Mouse (Mus musculus) neural tube, embryonic 14.5 days (tissue): ENCODE measurements at regions not wholly inside any gene's neighbourhood (a gene's known extent, or its start where the extent isn't known, plus 50 kb on each side); places are given as distances from the start of the nearest gene placed in this dataset.

Experiments used
- ATAC-seq: fragments of 200-750 bp; cut with Nextera tagmentation; 2 replicates; pipeline ENCODE4 v1.8.0; 2017; ENCODE audit warnings: low read depth, mild to moderate bottlenecking, moderate TSS enrichment, moderate library complexity
- H3K27ac ChIP-seq: fragments of 300-500 bp; sonication (generic); 2 replicates; pipeline ENCODE4 v1.5.1; 2014; ENCODE audit warnings: low read depth, mild to moderate bottlenecking, control low read depth, low read length, moderate library complexity, mixed read lengths
- H3K27me3 ChIP-seq: fragments of 300-500 bp; sonication (generic); 2 replicates; pipeline ENCODE4 v1.6.1; 2014; ENCODE audit warnings: low read length; ENCODE audit not compliant: control insufficient read depth, insufficient read depth
- H3K36me3 ChIP-seq: fragments of 300-500 bp; sonication (generic); 2 replicates; pipeline ENCODE4 v1.6.1; 2014; ENCODE audit warnings: low read length, mixed read lengths; ENCODE audit not compliant: control insufficient read depth, insufficient read depth
- H3K4me1 ChIP-seq: fragments of 300-500 bp; sonication (generic); 2 replicates; pipeline ENCODE4 v1.6.1; 2014; ENCODE audit warnings: low read length; ENCODE audit not compliant: control insufficient read depth, insufficient read depth
- H3K4me2 ChIP-seq: fragments of 300-500 bp; sonication (generic); 2 replicates; pipeline ENCODE4 v1.6.1; 2014; ENCODE audit warnings: mild to moderate bottlenecking, low read depth, low read length, control low read depth
- H3K4me3 ChIP-seq: fragments of 300-500 bp; sonication (generic); 2 replicates; pipeline ENCODE4 v1.5.1; 2014; ENCODE audit warnings: low read depth, low read length, control low read depth, mixed read lengths
- H3K9ac ChIP-seq: fragments of 300-500 bp; sonication (generic); replicated peaks from 2 replicates; pipeline ENCODE4 v1.6.1; 2014; ENCODE audit warnings: low read depth, mild to moderate bottlenecking, control low read depth, low read length, mixed read lengths
- H3K9me3 ChIP-seq: fragments of 300-500 bp; sonication (generic); 2 replicates; pipeline ENCODE4 v1.6.1; 2016; ENCODE audit warnings: low read length; ENCODE audit not compliant: control insufficient read depth
- WGBS: fragments of 180-500 bp; shearing (Covaris S2); extraction: QIAGEN DNeasy Blood & Tissue Kit; methylation state at CpG from one replicate; pipeline ENCODE4 v1.1.7; 2014; 5-methylcytosine and 5-hydroxymethylcytosine counted together

DNA sequence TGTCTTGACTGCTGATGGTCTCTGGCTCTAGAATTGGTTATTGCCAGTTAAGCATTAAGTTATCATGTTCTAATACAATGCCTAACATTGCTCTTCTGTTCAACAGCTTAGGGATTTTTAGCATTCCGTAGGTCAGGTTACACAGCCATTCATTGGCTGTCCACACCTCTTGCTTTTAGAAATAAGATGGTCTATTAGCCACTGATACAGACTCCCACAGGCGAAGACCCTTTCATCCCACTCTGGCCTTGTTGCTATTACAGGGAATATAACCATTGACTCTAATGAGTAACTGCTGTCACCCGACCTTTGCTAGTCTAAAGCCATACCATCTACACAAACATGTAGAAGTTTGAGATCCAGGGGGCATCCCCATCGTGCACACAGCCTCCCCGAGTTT, 191.6 kb downstream of the Papss1 start:
- no peaks in the 10 kb centered on the region for H3K4me1 ChIP-seq
- ATAC-seq = no peak
- no peak overlapping the region for H3K4me3 ChIP-seq
- H3K36me3 ChIP-seq = no peaks in the 10 kb centered on the region
- no peaks in the 10 kb centered on the region for H3K9me3 ChIP-seq
- 74% methylated on average over 5 of the region's 5 CpGs for WGBS
- H3K27me3 ChIP-seq = no peaks in the 10 kb centered on the region
- H3K9ac ChIP-seq = no peak overlapping the region
- no peak overlapping the region for H3K4me2 ChIP-seq
- H3K27ac ChIP-seq = no peak overlapping the region

DNA sequence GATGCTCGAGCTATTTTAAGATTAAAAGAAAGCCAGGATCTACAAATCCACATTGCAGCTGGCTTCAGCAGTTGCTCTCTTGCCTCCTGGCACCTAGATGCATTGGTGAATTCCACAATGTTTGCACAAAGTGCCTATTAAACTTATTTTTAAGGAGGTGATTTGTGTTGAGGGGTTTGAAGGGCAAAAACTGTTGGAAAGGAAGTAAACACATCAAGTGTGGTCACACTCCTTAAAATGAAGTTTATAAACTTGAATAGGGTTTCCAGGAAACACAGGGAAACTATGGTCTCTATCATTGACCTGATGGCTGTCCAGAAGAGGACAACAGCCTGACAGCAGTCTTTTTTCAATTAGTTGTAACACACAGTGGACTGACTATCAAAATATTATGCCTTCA, 205.4 kb downstream of the Papss1 start:
- WGBS = 76% methylated on average over 1 of the region's 1 CpGs
- H3K27me3 ChIP-seq = no peaks in the 10 kb centered on the region
- no peak for ATAC-seq

DNA sequence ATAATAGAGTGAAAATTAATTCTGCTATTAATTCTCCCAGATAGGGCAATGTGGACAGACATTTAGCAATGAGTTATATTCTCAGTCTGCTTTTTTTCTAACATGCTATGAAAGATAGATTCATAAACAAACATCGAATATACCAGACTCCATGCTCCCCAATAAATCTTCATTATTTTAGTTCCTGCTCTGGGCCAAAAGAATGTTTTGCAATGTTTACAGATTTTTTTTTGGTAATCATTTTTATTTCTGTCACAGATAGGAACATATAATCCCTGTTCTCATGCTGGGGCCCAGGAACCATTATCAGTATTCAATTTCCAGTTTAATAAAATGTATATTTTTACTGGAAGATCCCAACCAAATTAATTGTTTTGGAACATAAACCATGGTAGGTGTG, 205.9 kb downstream of the Papss1 start:
- no peak overlapping the region for H3K27ac ChIP-seq
- 88% methylated on average over 1 of the region's 1 CpGs for WGBS

More for the DNA sequence above, 205.4 kb downstream of the Papss1 start:
- no peaks in the 10 kb centered on the region for H3K4me1 ChIP-seq
- H3K36me3 ChIP-seq = no peaks in the 10 kb centered on the region
- no peak overlapping the region for H3K9ac ChIP-seq
- no peak overlapping the region for H3K4me3 ChIP-seq
- no peaks in the 10 kb centered on the region for H3K9me3 ChIP-seq
- H3K27ac ChIP-seq = no peak overlapping the region
- H3K4me2 ChIP-seq = no peak overlapping the region

DNA sequence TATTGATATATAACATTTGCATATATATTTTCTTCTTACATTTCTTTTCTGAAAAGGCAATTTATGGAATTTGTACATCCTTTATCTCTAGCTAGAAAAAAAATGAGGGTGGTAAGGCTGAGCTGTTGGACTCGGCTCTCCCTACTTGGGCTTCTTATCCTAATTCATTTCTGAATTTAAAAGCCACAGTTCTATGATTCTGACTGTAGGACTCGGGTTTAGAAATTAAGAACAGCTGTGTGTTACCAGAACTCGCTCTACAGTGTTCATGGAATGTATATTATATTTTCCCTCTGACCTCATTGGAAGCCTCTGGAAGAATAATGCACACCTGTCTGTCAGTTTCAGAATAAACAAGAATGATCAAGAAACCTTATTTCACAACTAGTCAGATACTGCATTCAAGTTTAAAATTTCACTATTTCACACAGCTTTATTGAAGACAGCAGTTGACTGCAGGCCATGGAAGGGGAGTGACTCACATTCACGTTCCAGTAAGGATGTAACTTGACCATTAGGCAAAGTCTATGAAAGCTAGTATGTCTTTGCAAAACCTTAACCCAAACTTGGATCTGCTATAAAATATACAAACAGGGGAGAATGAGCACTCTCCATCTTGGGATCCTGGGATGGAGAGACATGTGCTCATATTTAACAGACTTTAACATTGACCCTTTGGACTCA, 207.4 kb downstream of the Papss1 start:
- H3K27me3 ChIP-seq = no peaks in the 10 kb centered on the region
- H3K9ac ChIP-seq = no peak overlapping the region
- no peaks in the 10 kb centered on the region for H3K4me1 ChIP-seq
- WGBS = 78% methylated on average over 4 of the region's 4 CpGs
- no peak overlapping the region for H3K27ac ChIP-seq
- ATAC-seq = no peak
- H3K4me2 ChIP-seq = no peak overlapping the region
- H3K4me3 ChIP-seq = no peak overlapping the region
- H3K36me3 ChIP-seq = no peaks in the 10 kb centered on the region
- H3K9me3 ChIP-seq = no peaks in the 10 kb centered on the region

More for the DNA sequence above, 205.9 kb downstream of the Papss1 start:
- no peaks in the 10 kb centered on the region for H3K4me1 ChIP-seq
- no peak for ATAC-seq
- H3K4me2 ChIP-seq = no peak overlapping the region
- H3K27me3 ChIP-seq = no peaks in the 10 kb centered on the region
- no peaks in the 10 kb centered on the region for H3K9me3 ChIP-seq
- no peaks in the 10 kb centered on the region for H3K36me3 ChIP-seq
- H3K4me3 ChIP-seq = no peak overlapping the region
- H3K9ac ChIP-seq = no peak overlapping the region

DNA sequence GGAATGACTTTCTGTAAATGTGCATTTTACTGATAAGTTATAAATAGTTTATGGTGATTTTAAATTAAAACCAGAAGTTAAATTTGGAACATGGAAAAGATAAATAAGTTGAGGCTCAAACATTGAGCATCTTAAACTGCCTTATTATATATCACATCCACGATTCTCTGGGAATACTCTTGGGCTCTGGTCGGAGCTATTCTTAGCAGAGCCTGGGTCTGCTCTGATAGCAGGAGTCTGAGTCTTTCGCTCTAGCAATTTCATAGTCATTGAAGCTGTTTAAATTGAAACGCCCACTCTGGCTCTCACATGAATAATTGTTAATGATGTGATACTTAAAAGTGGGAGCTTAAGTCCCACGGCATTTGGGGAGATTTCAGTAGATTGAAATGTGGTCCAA, 208.0 kb downstream of the Papss1 start:
- ATAC-seq = no peak
- WGBS = 74% methylated on average over 5 of the region's 5 CpGs
- Histone ChIP-seq H3K4me1 (no peaks in the 10 kb centered on the region), H3K9ac (no peak overlapping the region), H3K27ac (no peak overlapping the region), H3K4me2 (no peak overlapping the region), H3K9me3 (no peaks in the 10 kb centered on the region), H3K36me3 (no peaks in the 10 kb centered on the region), H3K27me3 (no peaks in the 10 kb centered on the region), H3K4me3 (no peak overlapping the region)

DNA sequence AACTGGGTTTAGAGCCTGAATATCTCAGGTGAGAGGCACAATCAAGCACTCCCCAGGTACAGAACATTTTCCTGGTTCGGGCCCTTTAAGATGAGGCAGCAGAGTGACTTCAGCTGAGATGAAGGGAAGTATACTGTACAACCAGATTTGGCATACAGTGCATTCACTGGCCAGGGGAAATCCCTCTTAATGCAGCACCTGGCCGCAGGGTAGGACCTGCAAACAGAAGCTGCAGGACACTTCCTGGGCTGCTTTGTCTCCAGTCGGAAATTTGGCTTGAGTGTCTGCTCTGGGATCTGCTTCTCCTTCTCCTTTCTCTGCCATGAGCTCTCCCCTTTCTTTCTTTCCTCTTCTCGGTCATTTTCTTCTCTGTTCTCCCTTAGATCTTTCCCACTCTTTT, 210.9 kb downstream of the Papss1 start:
- ATAC-seq = no peak
- Histone ChIP-seq H3K4me3 (no peak overlapping the region), H3K4me2 (no peak overlapping the region), H3K27me3 (no peaks in the 10 kb centered on the region), H3K4me1 (no peaks in the 10 kb centered on the region), H3K36me3 (no peaks in the 10 kb centered on the region), H3K9ac (no peak overlapping the region), H3K27ac (no peak overlapping the region), H3K9me3 (no peaks in the 10 kb centered on the region)
- WGBS = 79% methylated on average over 4 of the region's 4 CpGs

DNA sequence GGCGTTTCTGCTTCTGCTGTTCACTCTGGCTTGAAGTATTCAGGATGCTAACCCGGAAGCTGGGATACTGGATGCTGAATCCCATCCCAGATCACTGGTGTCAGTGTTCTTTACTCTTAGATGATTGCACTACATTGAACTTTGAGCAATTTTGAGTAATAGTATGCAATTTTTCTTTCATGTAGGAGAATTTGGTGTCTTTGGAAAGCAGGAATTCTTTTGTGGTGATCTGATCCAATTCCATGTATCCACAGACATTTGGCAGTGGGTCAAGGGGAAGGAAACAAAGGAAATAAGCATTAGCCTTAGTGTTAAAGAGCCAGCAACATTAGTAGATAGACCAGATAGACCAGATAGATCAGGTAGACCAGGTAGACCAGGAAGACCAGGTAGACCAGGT, 212.1 kb downstream of the Papss1 start:
- Histone ChIP-seq H3K36me3 (no peaks in the 10 kb centered on the region), H3K27ac (no peak overlapping the region), H3K4me1 (no peaks in the 10 kb centered on the region), H3K27me3 (no peaks in the 10 kb centered on the region), H3K9me3 (no peaks in the 10 kb centered on the region), H3K4me2 (no peak overlapping the region), H3K9ac (no peak overlapping the region), H3K4me3 (no peak overlapping the region)
- ATAC-seq = no peak
- 74% methylated on average over 2 of the region's 2 CpGs for WGBS

DNA sequence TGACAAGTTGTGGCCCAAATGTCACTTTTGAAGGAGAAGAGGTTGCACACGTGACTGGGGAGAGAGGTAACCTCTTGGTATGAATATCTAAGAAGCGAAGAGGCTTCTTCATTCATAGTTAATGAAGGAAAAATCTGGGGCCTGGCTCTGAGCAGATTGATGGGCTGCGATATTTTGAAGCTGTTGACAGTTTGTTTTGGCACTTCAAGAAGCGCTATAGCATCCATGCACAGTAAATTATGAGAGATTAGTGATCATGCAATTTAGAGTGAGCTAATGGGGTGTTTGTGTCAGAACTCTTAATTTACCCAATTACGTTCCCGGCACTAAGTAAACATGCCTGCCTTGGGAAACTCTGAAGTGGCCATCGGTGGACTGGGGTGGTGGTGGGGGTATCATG, 215.2 kb downstream of the Papss1 start:
- no peaks in the 10 kb centered on the region for H3K36me3 ChIP-seq
- H3K9me3 ChIP-seq = no peaks in the 10 kb centered on the region
- H3K27ac ChIP-seq = no peak overlapping the region
- H3K9ac ChIP-seq = no peak overlapping the region
- H3K4me2 ChIP-seq = no peak overlapping the region
- no peak for ATAC-seq
- 79% methylated on average over 7 of the region's 7 CpGs for WGBS
- H3K27me3 ChIP-seq = no peaks in the 10 kb centered on the region
- H3K4me3 ChIP-seq = no peak overlapping the region
- no peaks in the 10 kb centered on the region for H3K4me1 ChIP-seq

DNA sequence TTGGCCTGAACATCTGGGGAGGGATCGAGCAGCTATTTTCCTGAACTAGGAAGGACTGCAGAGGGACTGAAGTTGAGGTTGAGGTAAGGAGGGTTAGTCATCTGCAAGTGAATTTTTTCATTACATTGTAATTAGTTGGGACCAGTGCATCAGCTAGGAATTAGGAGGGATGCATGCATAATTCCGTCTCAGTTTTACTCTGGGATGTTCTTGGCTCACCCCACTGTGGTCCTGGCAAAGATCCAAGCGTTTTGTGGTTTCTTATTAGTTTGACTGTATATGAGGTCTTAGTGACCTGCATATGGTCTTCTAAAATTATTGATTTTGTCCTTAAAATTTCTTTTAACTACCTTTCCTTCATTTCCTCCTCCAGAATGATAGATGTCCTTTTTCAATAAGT, 221.0 kb downstream of the Papss1 start:
- no peak for ATAC-seq

More for the DNA sequence above, 221.0 kb downstream of the Papss1 start:
- H3K27me3 ChIP-seq = no peaks in the 10 kb centered on the region
- WGBS = 78% methylated on average over 3 of the region's 3 CpGs
- H3K9me3 ChIP-seq = no peaks in the 10 kb centered on the region
- no peak overlapping the region for H3K27ac ChIP-seq
- H3K9ac ChIP-seq = no peak overlapping the region
- no peak overlapping the region for H3K4me2 ChIP-seq
- H3K4me3 ChIP-seq = no peak overlapping the region
- no peaks in the 10 kb centered on the region for H3K36me3 ChIP-seq
- H3K4me1 ChIP-seq = no peaks in the 10 kb centered on the region
